Mouse (Mus musculus): ENCODE measurements around the gene C2cd4a.

DNA sequence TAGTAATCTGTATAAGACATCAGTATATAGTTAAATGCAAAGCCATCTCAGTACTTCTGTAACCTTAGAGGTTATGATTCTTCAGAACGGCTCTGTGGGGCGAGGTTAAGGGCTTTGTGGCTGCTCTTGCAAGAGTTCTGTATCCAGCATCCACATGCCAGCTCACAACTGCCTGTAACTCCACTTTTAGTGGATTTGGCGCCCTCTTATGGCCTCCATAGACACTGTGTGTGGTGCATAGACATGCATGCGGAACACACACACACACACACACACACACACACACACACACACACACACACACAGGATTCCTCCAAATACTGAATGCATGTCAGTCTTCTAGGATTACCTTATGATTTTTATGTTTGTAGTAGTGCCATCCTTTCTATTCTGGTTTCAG is 19.0 kb upstream of the C2cd4a start:
- peak; percentile 18; the same call in 1 of the 2 replicates for TF ChIP-seq CTCF (IDR thresholded peaks at IDR 0.05; ENCODE audit: low read depth, low read length)
- TF ChIP-seq GATA1 (IDR thresholded peaks at IDR 0.05; ENCODE audit: borderline replicate concordance, low read length), result no peak
